Mouse (Mus musculus) forebrain, embryonic 14.5 days (tissue): ENCODE measurements at regions not wholly inside any gene's neighbourhood (a gene's known extent, or its start where the extent isn't known, plus 50 kb on each side); places are given as distances from the start of the nearest gene placed in this dataset.
A peak's percentile ranks its signal among the peaks of the same experiment; 100 is the strongest.

Experiments
- ATAC-seq: fragments of 200-750 bp; cut with Nextera tagmentation; 2 replicates; pipeline ENCODE4 v1.8.0; 2017; ENCODE audit warnings: mild to moderate bottlenecking, moderate library complexity
- DNase-seq: peaks from one replicate; pipeline ENCODE4 v3.0.0-alpha.2; 2015; ENCODE audit warnings: low spot score
- H3K27ac ChIP-seq: fragments of 300-500 bp; sonication (generic); 2 replicates; pipeline ENCODE4 v1.5.1; 2014; ENCODE audit warnings: low read depth, mild to moderate bottlenecking, control low read depth, low read length, moderate library complexity
- H3K27me3 ChIP-seq: fragments of 300-500 bp; sonication (generic); replicated peaks from 2 replicates; pipeline ENCODE4 v1.6.1; 2014; ENCODE audit warnings: low read length, control low read depth, mixed read lengths; ENCODE audit not compliant: control insufficient read depth, insufficient read depth
- H3K36me3 ChIP-seq: fragments of 300-500 bp; sonication (generic); 2 replicates; pipeline ENCODE4 v1.6.1; 2014; ENCODE audit warnings: low read length, control low read depth; ENCODE audit not compliant: control insufficient read depth, insufficient read depth
- H3K4me1 ChIP-seq: fragments of 300-500 bp; sonication (generic); 2 replicates; pipeline ENCODE4 v1.6.1; 2014; ENCODE audit warnings: antibody characterized with exemption, low read length, control low read depth; ENCODE audit not compliant: control insufficient read depth, insufficient read depth
- H3K4me2 ChIP-seq: fragments of 300-500 bp; sonication (generic); 2 replicates; pipeline ENCODE4 v1.6.1; 2014; ENCODE audit warnings: mild to moderate bottlenecking, control low read depth, low read length
- H3K4me3 ChIP-seq: fragments of 300-500 bp; sonication (generic); 2 replicates; pipeline ENCODE4 v1.5.1; 2014; ENCODE audit warnings: low read depth, low read length, control low read depth
- H3K9ac ChIP-seq: fragments of 300-500 bp; sonication (generic); 2 replicates; pipeline ENCODE4 v1.6.1; 2014; ENCODE audit warnings: mild to moderate bottlenecking, low read length, control low read depth, moderate library complexity
- H3K9me3 ChIP-seq: fragments of 300-500 bp; sonication (generic); replicated peaks from 2 replicates; pipeline ENCODE4 v1.6.1; 2016; ENCODE audit warnings: low read length, control low read depth, mixed read lengths; ENCODE audit not compliant: control insufficient read depth
- WGBS: fragments of 180-500 bp; shearing (Covaris S2); extraction: QIAGEN DNeasy Blood & Tissue Kit; methylation state at CpG from one replicate; pipeline ENCODE4 v1.1.7; 2014; 5-methylcytosine and 5-hydroxymethylcytosine counted together

DNA sequence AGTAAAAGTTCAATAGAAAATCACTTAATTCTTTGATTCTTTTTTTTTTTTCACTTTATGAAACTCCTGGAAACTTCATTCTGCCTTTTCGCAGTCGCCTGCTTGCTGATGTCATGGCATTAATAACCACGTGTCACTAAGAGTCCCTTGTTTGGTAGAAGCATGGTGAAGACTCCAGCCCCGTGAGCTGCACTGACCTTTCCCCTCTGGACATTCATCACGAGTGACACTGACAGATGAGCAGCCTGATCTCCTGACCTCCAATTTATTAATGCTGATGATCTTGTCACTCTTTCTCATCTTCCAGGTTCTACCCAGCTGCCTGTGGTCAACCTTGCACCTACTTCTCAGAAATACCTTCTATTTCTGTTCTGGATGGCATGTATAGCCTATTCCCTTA is 867.1 kb upstream of the Slit2 start:
- H3K9ac ChIP-seq, result no peak overlapping the region

DNA sequence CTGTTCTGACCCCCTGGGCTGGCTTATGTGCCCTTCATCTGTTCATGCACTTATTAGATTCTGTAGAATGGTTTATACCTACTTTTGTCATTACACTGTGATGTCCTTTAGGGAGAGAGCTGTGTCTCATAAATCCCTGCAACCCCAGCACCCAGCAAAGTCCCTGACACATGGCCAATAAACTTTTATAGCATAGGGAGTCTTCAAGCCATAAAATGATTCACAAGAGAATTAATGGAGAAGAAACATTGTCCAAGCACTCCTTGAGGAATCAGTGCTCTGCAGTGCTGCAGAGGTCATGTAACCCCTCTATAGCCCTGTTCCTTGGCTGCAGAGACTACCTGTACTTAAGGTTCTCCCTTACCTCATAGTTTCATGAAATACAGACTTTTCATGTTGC is 887.2 kb upstream of the Slit2 start:
- Histone ChIP-seq H3K36me3 (no peaks in the 10 kb centered on the region), H3K4me2 (no peak overlapping the region), H3K27me3 (no peaks in the 10 kb centered on the region), H3K4me1 (no peaks in the 10 kb centered on the region), H3K4me3 (no peak overlapping the region), H3K27ac (no peak overlapping the region), H3K9me3 (no peaks in the 10 kb centered on the region), H3K9ac (no peak overlapping the region)
- DNase-seq, result no peak
- ATAC-seq, result no peak

More for the DNA sequence above, 867.1 kb upstream of the Slit2 start:
- ATAC-seq (no peak), DNase-seq (no peak)
- no peaks in the 10 kb centered on the region for H3K4me1 ChIP-seq
- no peak overlapping the region for H3K4me2 ChIP-seq
- H3K27me3 ChIP-seq, result no peaks in the 10 kb centered on the region
- 88% methylated on average over 5 of the region's 5 CpGs for WGBS
- no peak overlapping the region for H3K4me3 ChIP-seq
- no peaks in the 10 kb centered on the region for H3K36me3 ChIP-seq
- no peak overlapping the region for H3K27ac ChIP-seq
- no peaks in the 10 kb centered on the region for H3K9me3 ChIP-seq

DNA sequence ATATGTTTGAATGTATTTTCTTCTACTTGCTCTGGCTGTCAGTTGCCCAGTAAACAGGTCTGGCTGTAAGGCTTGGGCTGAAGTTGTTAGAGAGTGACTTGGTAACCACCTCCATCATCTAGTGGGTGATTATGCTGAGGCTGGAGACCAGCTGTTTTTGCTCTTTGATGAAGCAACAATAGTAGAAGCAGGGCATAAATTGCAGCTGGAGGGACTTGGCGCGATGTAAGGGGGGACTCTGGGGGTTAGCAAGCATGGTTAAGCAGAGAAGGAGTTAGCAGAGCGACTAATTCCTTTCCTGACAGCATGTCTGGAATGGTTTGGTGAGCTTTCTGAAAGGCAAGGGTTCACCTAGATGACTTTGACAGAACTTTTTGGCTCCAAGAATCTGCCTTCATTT is 930.0 kb upstream of the Slit2 start:
- H3K9ac ChIP-seq, result no peak overlapping the region
- H3K4me1 ChIP-seq, result 0 out of 2 replicates have a peak, but pooled peaks cover 4% of the 10 kb centered on the region
- H3K4me2 ChIP-seq, result no peak overlapping the region
- WGBS, result 16% methylated on average over 3 of the region's 3 CpGs
- H3K9me3 ChIP-seq, result no peaks in the 10 kb centered on the region
- no peak overlapping the region for H3K27ac ChIP-seq
- H3K4me3 ChIP-seq, result no peak overlapping the region
- DNase-seq (peak; percentile 10), ATAC-seq (peak; percentile 46; the same call in 1 of the 2 replicates)
- no peaks in the 10 kb centered on the region for H3K36me3 ChIP-seq
- H3K27me3 ChIP-seq, result no peaks in the 10 kb centered on the region

DNA sequence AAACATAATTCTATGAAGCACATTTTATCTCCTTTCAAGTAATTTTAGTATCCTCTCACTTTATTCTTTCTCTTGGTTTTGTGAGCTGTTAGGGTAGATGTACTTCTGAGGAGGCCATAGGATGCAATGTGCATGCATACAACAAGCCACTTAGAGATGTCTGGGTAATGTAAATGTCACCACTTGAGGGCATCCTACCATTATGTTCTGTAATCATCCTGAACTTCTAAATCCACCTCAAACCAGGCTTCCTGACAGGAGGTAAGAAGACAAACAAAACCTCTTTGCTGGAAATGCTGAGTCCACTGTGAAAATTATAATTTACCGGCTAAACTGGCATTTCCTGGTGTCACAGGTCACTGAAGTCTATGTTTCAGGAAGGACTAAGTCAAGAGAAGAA is 946.2 kb upstream of the Slit2 start:
- no peak overlapping the region for H3K9ac ChIP-seq
- no peaks in the 10 kb centered on the region for H3K4me1 ChIP-seq
- DNase-seq (peak; percentile 18), ATAC-seq (no peak)
- no peak overlapping the region for H3K27ac ChIP-seq
- no peaks in the 10 kb centered on the region for H3K27me3 ChIP-seq
- no peaks in the 10 kb centered on the region for H3K9me3 ChIP-seq
- H3K4me2 ChIP-seq, result no peak overlapping the region
- H3K4me3 ChIP-seq, result no peak overlapping the region
- WGBS, result 58% methylated on average over 1 of the region's 1 CpGs
- no peaks in the 10 kb centered on the region for H3K36me3 ChIP-seq

DNA sequence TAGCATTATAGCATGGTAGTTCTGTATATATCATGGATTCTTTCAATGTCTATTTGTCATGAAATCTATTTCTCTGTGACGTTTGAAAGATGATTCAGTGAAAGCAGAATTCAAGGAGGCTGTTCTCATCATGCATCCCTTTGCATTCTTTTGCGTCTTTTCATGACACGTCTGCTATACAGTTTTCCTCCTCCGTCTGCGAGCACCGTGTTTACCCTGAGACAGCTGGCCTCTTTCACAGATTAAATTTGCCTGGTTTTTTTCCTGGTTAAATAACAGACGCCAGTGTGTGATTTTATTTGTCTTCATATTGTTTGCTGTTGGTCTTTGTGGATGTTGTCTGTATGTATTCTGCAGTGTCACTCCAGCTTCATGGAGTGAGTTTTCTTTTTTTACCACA is 948.9 kb upstream of the Slit2 start:
- Histone ChIP-seq H3K4me3 (no peak overlapping the region), H3K4me1 (no peaks in the 10 kb centered on the region), H3K4me2 (no peak overlapping the region), H3K36me3 (no peaks in the 10 kb centered on the region), H3K27me3 (no peaks in the 10 kb centered on the region), H3K9ac (no peak overlapping the region), H3K27ac (no peak overlapping the region), H3K9me3 (no peaks in the 10 kb centered on the region)
- peak; percentile 69 for DNase-seq
- ATAC-seq, result peak; percentile 77
- 46% methylated on average over 7 of the region's 7 CpGs for WGBS

DNA sequence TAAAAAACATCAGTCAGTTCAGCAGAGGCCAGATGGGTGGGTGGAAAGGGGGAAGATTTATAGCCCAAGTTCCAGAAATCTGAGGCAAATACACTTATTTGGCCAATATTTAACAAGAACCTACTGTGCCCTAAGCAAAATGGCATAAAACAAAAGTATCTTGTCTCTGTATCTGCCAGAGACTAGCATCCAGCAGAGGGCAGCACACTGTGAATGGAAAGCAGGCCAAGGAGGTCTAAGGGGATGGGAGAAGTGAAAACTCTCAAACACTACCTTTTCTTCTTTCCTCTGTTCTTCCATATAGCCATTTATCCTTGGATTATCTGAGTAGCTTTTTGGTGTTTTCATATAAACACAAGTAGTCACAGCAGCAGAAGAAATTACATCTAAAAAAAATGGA is 968.6 kb upstream of the Slit2 start:
- Histone ChIP-seq H3K36me3 (no peaks in the 10 kb centered on the region), H3K4me3 (no peak overlapping the region), H3K27me3 (no peaks in the 10 kb centered on the region), H3K4me2 (no peak overlapping the region), H3K9me3 (no peaks in the 10 kb centered on the region), H3K9ac (no peak overlapping the region), H3K4me1 (no peaks in the 10 kb centered on the region), H3K27ac (no peak overlapping the region)
- ATAC-seq (0 out of 2 replicates have a peak, but pooled peaks have one; percentile 44), DNase-seq (peak; percentile 63)

DNA sequence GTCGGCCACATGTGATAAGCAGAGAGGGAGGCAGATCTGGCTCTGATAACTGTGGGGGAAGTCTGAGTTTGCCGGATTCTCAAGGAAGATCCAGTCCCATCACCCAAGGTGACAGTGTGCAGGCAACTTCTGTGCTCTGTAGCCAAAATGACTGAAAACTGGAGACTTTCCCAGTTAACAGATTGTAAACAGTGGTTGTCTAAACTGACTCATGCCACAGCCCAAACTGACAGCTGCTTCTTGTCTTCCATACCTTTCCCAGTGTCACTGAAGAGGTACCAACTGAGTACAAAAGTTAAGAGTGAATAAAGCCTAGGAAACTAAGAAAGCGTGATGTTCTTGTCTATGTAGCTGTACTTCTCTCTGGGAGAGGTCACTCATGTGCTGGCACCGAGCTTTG is 990.4 kb upstream of the Slit2 start:
- ATAC-seq (no peak), DNase-seq (no peak)
- Histone ChIP-seq H3K4me1 (no peaks in the 10 kb centered on the region), H3K27me3 (no peaks in the 10 kb centered on the region), H3K4me2 (no peak overlapping the region), H3K4me3 (no peak overlapping the region), H3K27ac (no peak overlapping the region), H3K9me3 (no peaks in the 10 kb centered on the region), H3K36me3 (no peaks in the 10 kb centered on the region), H3K9ac (no peak overlapping the region)
- WGBS, result 90% methylated on average over 4 of the region's 4 CpGs

DNA sequence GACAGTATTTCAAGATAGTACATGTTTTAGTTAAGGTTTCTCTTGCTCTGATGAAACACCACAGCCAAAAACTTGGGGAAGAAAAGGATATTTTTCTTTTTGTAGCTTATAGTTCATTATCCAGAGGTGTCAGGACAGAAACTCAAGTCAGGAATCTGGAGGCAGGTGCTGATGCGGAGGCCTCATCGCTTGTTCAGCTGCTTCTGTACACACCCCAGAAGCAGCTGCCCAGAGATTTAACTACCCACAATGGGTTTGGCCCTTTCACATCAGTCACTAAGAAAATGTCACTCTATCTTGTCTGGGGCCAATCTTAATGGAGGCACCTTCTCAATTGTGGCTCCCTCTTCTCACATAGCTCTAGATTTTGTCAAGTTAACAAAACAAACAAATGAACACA is 996.4 kb upstream of the Slit2 start:
- no peak for ATAC-seq
- WGBS, result 88% methylated on average over 2 of the region's 2 CpGs
- no peak overlapping the region for H3K9ac ChIP-seq

DNA sequence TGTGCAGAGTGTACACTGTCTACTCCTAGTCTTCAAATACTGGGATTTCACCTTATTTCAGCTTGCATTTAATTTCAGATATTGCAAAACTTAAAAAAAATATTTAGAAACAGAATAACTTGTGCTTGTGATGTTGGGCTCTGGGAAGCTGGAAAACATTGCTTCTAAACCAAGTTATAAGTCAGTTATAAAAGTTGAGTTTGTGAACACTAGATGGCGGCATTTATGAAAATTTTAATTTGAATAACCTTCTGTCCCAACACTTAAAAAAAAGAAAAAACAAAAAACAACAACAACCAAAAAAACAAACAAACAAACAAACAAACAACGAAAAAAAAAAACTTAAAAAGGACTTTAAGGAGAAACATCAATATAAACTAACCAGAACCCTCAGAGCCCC is 1002.6 kb upstream of the Slit2 start:
- WGBS, result 79% methylated on average over 2 of the region's 2 CpGs
- Histone ChIP-seq H3K27me3 (no peaks in the 10 kb centered on the region), H3K9me3 (no peaks in the 10 kb centered on the region), H3K27ac (no peak overlapping the region), H3K9ac (no peak overlapping the region), H3K36me3 (no peaks in the 10 kb centered on the region), H3K4me3 (no peak overlapping the region), H3K4me2 (no peak overlapping the region), H3K4me1 (no peaks in the 10 kb centered on the region)
- ATAC-seq (no peak), DNase-seq (peak; percentile 41)

More for the DNA sequence above, 996.4 kb upstream of the Slit2 start:
- no peak overlapping the region for H3K4me3 ChIP-seq
- no peaks in the 10 kb centered on the region for H3K27me3 ChIP-seq
- H3K9me3 ChIP-seq, result no peaks in the 10 kb centered on the region
- no peaks in the 10 kb centered on the region for H3K4me1 ChIP-seq
- no peaks in the 10 kb centered on the region for H3K36me3 ChIP-seq
- no peak for DNase-seq
- no peak overlapping the region for H3K27ac ChIP-seq
- no peak overlapping the region for H3K4me2 ChIP-seq
